Mouse (Mus musculus) stomach, postnatal 0 days (tissue): ENCODE measurements at regions not wholly inside any gene's neighbourhood (a gene's known extent, or its start where the extent isn't known, plus 50 kb on each side); places are given as distances from the start of the nearest gene placed in this dataset.

Experiments
- CTCF ChIP-seq: IDR thresholded peaks from 2 replicates; pipeline ENCODE4 v1.5.1; 2016; ENCODE audit warnings: antibody characterized with exemption, low read depth, mild to moderate bottlenecking, moderate library complexity
- EP300 ChIP-seq: optimal IDR thresholded peaks from 2 replicates; pipeline ENCODE3; 2016; ENCODE audit warnings: antibody characterized with exemption

DNA sequence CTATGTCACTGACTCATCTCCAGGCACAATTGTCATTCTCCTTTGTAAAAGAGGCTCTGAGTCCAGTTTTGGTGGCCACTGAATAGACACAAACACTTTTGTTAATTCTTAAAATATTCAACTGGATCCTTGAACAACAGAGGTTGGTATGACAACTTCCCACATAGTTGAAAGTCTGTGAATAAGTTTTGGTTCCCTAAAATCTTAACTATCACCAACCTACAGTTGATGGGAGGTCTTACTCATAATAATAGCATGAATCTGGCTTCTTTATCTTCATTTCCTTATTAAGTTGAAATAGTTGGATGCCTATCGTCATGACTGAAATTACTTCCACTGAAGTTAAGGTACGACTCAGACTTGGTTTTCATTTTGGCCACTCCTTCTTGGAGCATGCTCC is 55.3 kb upstream of the Mtpn start:
- TF ChIP-seq EP300 (no peak), CTCF (no peak)
